Mouse (Mus musculus) forebrain, postnatal 0 days (tissue): Measurements from ENCODE around the gene Fam219a. TPM values are rescaled to one million over a fixed set of nuclear protein-coding genes. Genes with fewer than 3 reads are reported as not detected.

Experiments used
- ATAC-seq: fragments of 200-750 bp; cut with Nextera tagmentation; 2 replicates; pipeline ENCODE4 v1.8.0; 2017; ENCODE audit warnings: mild to moderate bottlenecking, moderate library complexity
- DNase-seq: peaks from one replicate; pipeline ENCODE4 v3.0.0-alpha.2; 2015
- H3K27ac ChIP-seq: fragments of 300-500 bp; sonication (generic); 2 replicates; pipeline ENCODE4 v1.5.1; 2014; ENCODE audit warnings: low read depth, mild to moderate bottlenecking, antibody characterized with exemption, low read length, moderate library complexity, mixed read lengths
- H3K27me3 ChIP-seq: fragments of 300-500 bp; sonication (generic); 2 replicates; pipeline ENCODE4 v1.6.1; 2014; ENCODE audit warnings: mild to moderate bottlenecking, low read length, mixed read lengths; ENCODE audit not compliant: insufficient read depth
- H3K36me3 ChIP-seq: fragments of 300-500 bp; sonication (generic); 2 replicates; pipeline ENCODE4 v1.6.1; 2014; ENCODE audit warnings: mild to moderate bottlenecking, moderate library complexity; ENCODE audit not compliant: insufficient read depth
- H3K4me1 ChIP-seq: fragments of 300-500 bp; sonication (generic); 2 replicates; pipeline ENCODE4 v1.6.1; 2014; ENCODE audit warnings: antibody characterized with exemption; ENCODE audit not compliant: insufficient read depth
- H3K4me2 ChIP-seq: fragments of 300-500 bp; sonication (generic); 2 replicates; pipeline ENCODE4 v1.6.1; 2014; ENCODE audit warnings: low read depth, mild to moderate bottlenecking, moderate library complexity
- H3K4me3 ChIP-seq: fragments of 300-500 bp; sonication (generic); 2 replicates; pipeline ENCODE4 v1.5.1; 2014; ENCODE audit warnings: low read depth, low read length, mixed read lengths
- H3K9ac ChIP-seq: fragments of 300-500 bp; sonication (generic); 2 replicates; pipeline ENCODE4 v1.6.1; 2014; ENCODE audit warnings: mild to moderate bottlenecking
- H3K9me3 ChIP-seq: fragments of 300-500 bp; sonication (generic); 2 replicates; pipeline ENCODE4 v1.6.1; 2016; ENCODE audit warnings: low read length
- CTCF ChIP-seq: sonication (generic); IDR thresholded peaks from 2 replicates; pipeline ENCODE4 v1.5.1; 2016; ENCODE audit warnings: antibody characterized with exemption, control low read depth, low read depth
- WGBS: fragments of 180-500 bp; shearing (Covaris S2); extraction: QIAGEN DNeasy Blood & Tissue Kit; methylation state at CpG from one replicate; pipeline ENCODE4 v1.1.7; 2014; 5-methylcytosine and 5-hydroxymethylcytosine counted together
- polyA plus RNA-seq: library from polyadenylated mRNA; unstranded; fragments of >200 nt; fragmentation: Nextera tagmentation; extraction: Ambion mirVana; gene quantifications from 2 replicates; pipeline ENCODE4 v1.2.1, GENCODE M21; 2015
- total RNA-seq: library from RNA; depleted of rRNA; stranded (reverse); fragments of >200 nt; gene quantifications from 2 replicates; pipeline ENCODE4 v1.2.3, GENCODE M21; 2014

Fam219a gene
- total and polyA plus RNA-seq, 2 experiments from 2014 or later = 18.6 to 95.8 TPM

DNA sequence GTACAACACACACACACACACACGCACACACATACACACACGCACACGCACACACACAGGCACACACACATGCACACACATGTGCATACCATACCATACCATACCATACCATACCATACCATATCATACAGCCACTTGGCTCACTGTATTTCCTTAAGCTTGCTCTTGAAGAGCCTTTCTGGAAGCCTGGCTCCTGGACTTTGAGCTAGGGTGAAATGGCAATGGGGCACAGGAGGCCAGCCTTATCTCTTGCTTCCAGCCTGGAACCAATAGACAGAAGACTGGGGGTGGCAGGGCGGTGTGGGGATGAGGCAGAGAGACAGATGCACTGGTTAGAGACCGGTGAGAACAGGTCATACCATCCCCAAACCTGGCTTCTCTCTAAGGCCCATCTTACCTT lies 50.1 kb downstream of the Fam219a start:
- no peak overlapping the region for H3K9ac ChIP-seq
- H3K27ac ChIP-seq = no peak overlapping the region
- no peak overlapping the region for H3K4me3 ChIP-seq
- H3K27me3 ChIP-seq = no peaks in the 10 kb centered on the region
- no peaks in the 10 kb centered on the region for H3K9me3 ChIP-seq
- H3K4me1 ChIP-seq = no peaks in the 10 kb centered on the region
- peaks cover 26% of the 10 kb centered on the region for H3K36me3 ChIP-seq
- no peak for TF ChIP-seq CTCF
- WGBS = 97% methylated on average over 5 of the region's 5 CpGs
- H3K4me2 ChIP-seq = no peak overlapping the region
- ATAC-seq = no peak
- no peak for DNase-seq

DNA sequence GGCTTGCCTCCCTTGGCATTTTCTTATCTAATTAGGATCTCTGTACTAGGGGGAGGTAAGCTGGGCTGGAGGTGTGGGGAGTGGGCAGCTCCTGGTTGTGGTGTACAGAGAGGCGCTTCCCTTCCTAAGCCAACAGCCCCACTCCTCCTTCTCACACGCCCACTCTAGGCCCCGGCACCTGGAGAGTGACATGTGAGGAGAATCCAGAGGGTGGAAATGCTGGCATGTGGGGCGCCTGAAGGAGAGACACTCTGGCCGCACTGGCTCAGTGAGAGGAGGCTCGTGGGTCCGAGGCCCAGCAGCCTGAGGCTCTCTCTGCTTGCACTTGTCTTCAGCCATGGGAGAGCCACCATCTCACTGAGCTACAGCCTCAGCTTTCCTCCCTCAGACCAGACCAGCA lies 51.0 kb downstream of the Fam219a start:
- DNase-seq = no peak

DNA sequence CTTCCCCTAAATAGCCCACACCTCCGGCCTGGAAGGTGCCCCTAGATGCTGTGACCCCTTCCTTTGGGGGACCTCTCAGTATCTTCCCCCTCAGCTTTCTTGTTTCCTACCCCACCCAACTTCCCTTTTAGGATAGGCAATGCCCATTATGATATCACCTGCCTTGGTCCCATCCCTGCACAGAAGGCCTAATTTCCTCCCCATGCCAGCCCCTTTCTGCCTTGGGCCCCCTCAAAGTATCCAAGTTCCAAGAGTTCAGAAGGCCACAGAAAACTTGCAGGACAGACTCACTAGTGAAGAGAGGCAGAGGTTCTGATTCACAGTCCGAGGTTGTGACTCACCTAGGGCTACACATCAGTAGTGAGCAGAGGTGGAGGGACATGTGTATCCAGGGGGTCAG lies 52.1 kb downstream of the Fam219a start, which contains the start of gene 1110017D15Rik:
Gene 1110017D15Rik, minus strand, starts transcription at position 101 of the 400 bp plus-strand sequence.
- Histone ChIP-seq H3K4me3 (no peak within 1 kb of the TSS), H3K27me3 (no peaks in the 10 kb centered on the region), H3K9ac (no peak within 1 kb of the TSS), H3K36me3 (peaks cover 24% of the 10 kb centered on the region), H3K9me3 (no peaks in the 10 kb centered on the region), H3K4me2 (no peak within 1 kb of the TSS), H3K4me1 (0 out of 2 replicates have a peak, but pooled peaks cover 7% of the 10 kb centered on the region), H3K27ac (no peak within 1 kb of the TSS)
- ATAC-seq = no peak
- DNase-seq = no peak
- 92% methylated on average over 2 of the region's 2 CpGs for WGBS
- TF ChIP-seq CTCF = no peak

More for the DNA sequence above, 51.0 kb downstream of the Fam219a start:
- Histone ChIP-seq H3K4me1 (0 out of 2 replicates have a peak, but pooled peaks cover 5% of the 10 kb centered on the region), H3K4me3 (no peak overlapping the region), H3K4me2 (no peak overlapping the region), H3K27me3 (no peaks in the 10 kb centered on the region), H3K36me3 (peaks cover 24% of the 10 kb centered on the region), H3K9ac (no peak overlapping the region), H3K9me3 (no peaks in the 10 kb centered on the region), H3K27ac (no peak overlapping the region)
- no peak for ATAC-seq
- TF ChIP-seq CTCF = no peak
- 88% methylated on average over 7 of the region's 7 CpGs for WGBS

DNA sequence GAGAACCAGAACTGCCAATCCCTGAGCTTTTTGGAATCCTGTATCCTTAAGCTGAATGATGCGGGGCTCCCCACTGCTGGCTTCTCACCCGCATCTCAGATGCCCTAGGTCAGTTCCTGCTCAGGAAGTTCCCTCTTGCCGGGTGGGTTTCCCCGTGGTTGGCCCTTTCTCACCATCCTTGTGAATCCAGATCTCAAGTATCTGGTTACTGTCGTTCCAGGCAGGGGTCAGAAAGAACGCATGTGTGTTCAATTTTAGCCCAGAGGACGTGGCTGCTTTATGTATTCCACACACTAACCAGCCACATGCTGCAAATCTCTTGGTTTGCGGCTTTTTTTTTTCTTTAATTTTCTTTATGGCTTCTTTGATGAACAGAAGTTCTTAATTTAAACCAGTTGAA lies 55.6 kb downstream of the Fam219a start:
- no peak overlapping the region for H3K27ac ChIP-seq
- DNase-seq (no peak), ATAC-seq (no peak)
- H3K9ac ChIP-seq = peak overlapping the region; percentile 10; the same call in 1 of the 2 replicates
- H3K27me3 ChIP-seq = no peaks in the 10 kb centered on the region
- peaks cover 5% of the 10 kb centered on the region for H3K36me3 ChIP-seq
- TF ChIP-seq CTCF = no peak
- 20% methylated on average over 8 of the region's 8 CpGs for WGBS
- no peak overlapping the region for H3K4me3 ChIP-seq
- 0 out of 2 replicates have a peak, but pooled peaks cover 7% of the 10 kb centered on the region for H3K4me1 ChIP-seq
- no peak overlapping the region for H3K4me2 ChIP-seq
- no peaks in the 10 kb centered on the region for H3K9me3 ChIP-seq

DNA sequence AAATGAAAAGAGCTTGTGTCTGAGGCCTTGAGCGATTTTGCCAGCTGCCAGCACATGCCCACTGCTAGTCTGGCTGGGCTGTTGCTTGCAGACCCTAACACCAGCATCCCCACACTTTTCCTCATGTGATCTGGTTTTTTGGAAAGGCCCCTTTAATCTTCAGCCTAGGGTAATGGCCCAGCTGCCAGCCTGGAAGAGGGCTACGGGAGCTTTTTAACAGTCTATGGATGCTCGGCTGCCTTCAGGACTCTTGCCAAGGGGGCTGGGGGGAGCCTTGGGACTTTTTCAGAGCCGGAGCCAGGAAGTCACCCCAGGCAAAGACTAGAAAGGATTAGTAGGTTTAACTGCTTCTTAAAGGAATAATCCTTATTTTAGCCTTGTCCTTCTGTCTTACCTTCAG lies 56.0 kb downstream of the Fam219a start:
- H3K27ac ChIP-seq = no peak overlapping the region
- 0 out of 2 replicates have a peak, but pooled peaks cover 7% of the 10 kb centered on the region for H3K4me1 ChIP-seq
- no peaks in the 10 kb centered on the region for H3K9me3 ChIP-seq
- peaks cover 1% of the 10 kb centered on the region; the same call in 1 of the 2 replicates for H3K36me3 ChIP-seq
- DNase-seq (peak; percentile 32), ATAC-seq (peak; percentile 65)
- no peak overlapping the region for H3K4me3 ChIP-seq
- peaks cover 4% of the 10 kb centered on the region; the same call in 1 of the 2 replicates for H3K27me3 ChIP-seq
- no peak for TF ChIP-seq CTCF
- peak overlapping the region; percentile 10; the same call in 1 of the 2 replicates for H3K9ac ChIP-seq
- H3K4me2 ChIP-seq = no peak overlapping the region
- WGBS = 10% methylated on average over 4 of the region's 4 CpGs

DNA sequence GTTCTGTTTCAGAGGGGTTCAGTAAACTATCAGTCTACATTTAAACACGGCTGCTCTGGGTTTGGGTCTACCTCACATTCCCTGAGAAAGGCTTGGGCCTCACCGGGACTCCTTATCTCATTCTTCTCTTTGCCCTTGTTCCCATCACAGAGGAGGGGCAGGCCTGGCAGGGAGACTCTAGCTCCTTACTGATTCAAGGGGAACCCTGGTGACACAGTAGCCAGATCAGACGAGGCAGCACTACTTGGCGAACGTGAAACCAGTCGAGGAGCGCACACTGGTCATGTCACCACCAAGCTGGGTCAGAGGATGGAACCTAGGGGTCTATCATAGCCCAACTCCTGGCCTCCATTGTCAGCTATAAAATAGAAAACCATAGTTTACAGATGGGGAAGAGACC lies 61.3 kb downstream of the Fam219a start:
- H3K36me3 ChIP-seq = no peaks in the 10 kb centered on the region
- peaks cover 4% of the 10 kb centered on the region; the same call in 1 of the 2 replicates for H3K27me3 ChIP-seq
- no peak for TF ChIP-seq CTCF
- no peak for DNase-seq
- no peak overlapping the region for H3K27ac ChIP-seq
- H3K4me2 ChIP-seq = peak overlapping the region; percentile 90; the same call in 1 of the 2 replicates
- ATAC-seq = no peak
- no peak overlapping the region for H3K9ac ChIP-seq
- peak overlapping the region; percentile 51; the same call in 1 of the 2 replicates for H3K4me3 ChIP-seq
- no peaks in the 10 kb centered on the region for H3K9me3 ChIP-seq
- 45% methylated on average over 7 of the region's 7 CpGs for WGBS
- no peaks in the 10 kb centered on the region for H3K4me1 ChIP-seq

DNA sequence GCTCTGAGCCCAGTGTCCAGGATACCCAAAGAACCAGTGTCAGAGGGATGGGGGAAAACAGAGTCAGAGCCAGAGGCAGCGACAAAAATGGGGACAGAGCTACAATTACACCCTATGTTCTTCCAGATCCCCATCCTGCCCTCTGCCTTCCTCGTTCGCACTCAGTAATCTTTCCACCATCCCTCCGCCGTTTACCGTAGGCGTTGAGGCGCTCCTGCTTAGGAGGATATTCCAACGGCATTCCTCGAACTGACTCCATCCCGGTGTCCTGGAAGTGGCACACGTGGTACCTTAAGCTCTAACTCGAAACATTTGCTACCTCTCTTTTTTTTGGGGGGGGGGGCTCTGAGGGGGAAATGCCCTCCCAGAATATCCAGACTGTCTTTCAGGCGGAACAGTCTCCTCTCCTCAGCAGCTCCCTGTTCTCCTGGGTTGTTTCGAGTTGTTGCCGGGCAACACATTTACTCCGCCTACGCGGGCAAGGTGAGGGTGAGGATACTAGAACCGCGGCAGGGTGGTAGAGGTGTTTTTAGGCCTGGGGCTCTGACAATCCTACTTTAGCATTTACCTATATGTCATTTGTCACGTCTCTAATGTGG lies 61.9 kb downstream of the Fam219a start:
- Histone ChIP-seq H3K4me2 (peak overlapping the region; percentile 90), H3K27me3 (peaks cover 4% of the 10 kb centered on the region; the same call in 1 of the 2 replicates), H3K27ac (peak overlapping the region; percentile 74), H3K4me3 (peak overlapping the region; percentile 51), H3K9me3 (no peaks in the 10 kb centered on the region), H3K4me1 (0 out of 2 replicates have a peak, but pooled peaks cover 4% of the 10 kb centered on the region), H3K36me3 (no peaks in the 10 kb centered on the region), H3K9ac (peak overlapping the region; percentile 74)
- no peak for TF ChIP-seq CTCF
- 4% methylated on average over 22 of the region's 22 CpGs for WGBS
- ATAC-seq (peak; percentile 25), DNase-seq (peak; percentile 56)
